Mouse (Mus musculus) embryonic fibroblast, embryonic 13.5 days (primary cell): Measurements from ENCODE around the gene Hemgn.

Experiments used
- CTCF ChIP-seq: IDR thresholded peaks from 2 replicates; pipeline ENCODE4 v1.5.1; 2011; ENCODE audit warnings: mild to moderate bottlenecking, control low read depth, low read length, moderate library complexity, borderline replicate concordance; ENCODE audit not compliant: insufficient read depth
- POLR2A ChIP-seq: IDR thresholded peaks from 2 replicates; pipeline ENCODE4 v1.6.1; 2011; ENCODE audit warnings: low read depth, mild to moderate bottlenecking, control low read depth, low read length, moderate library complexity

GRCm38 (mm10) chr4:46452481-46452850, 39.2 kb upstream of the Hemgn start:
- TF ChIP-seq POLR2A, result peak; percentile 65
- TF ChIP-seq CTCF, result no peak
